Mouse (Mus musculus) neural tube, embryonic 11.5 days (tissue): ENCODE results near the gene Kcnq1. TPM values are rescaled to one million over a fixed set of nuclear protein-coding genes. Genes with fewer than 3 reads are reported as not detected.

Experiments used
- ATAC-seq: fragments of 200-750 bp; cut with Nextera tagmentation; 2 replicates; pipeline ENCODE4 v1.8.0; 2017; ENCODE audit warnings: moderate number of reproducible peaks, mild to moderate bottlenecking, moderate TSS enrichment, moderate library complexity; ENCODE audit not compliant: insufficient read depth, low FRiP score, low TSS enrichment
- DNase-seq: peaks from one replicate; pipeline ENCODE4 v3.0.0-alpha.2; 2015; ENCODE audit warnings: low spot score
- H3K27ac ChIP-seq: fragments of 300-500 bp; sonication (generic); 2 replicates; pipeline ENCODE4 v1.5.1; 2014; ENCODE audit warnings: low read depth, mild to moderate bottlenecking, low read length
- H3K27me3 ChIP-seq: fragments of 300-500 bp; sonication (generic); 2 replicates; pipeline ENCODE4 v1.6.1; 2014; ENCODE audit warnings: mild to moderate bottlenecking, low read length, mixed read lengths; ENCODE audit not compliant: control insufficient read depth, insufficient read depth
- H3K36me3 ChIP-seq: fragments of 300-500 bp; sonication (generic); 2 replicates; pipeline ENCODE4 v1.6.1; 2014; ENCODE audit warnings: mild to moderate bottlenecking, low read length, moderate library complexity, mixed read lengths; ENCODE audit not compliant: control insufficient read depth, insufficient read depth
- H3K4me1 ChIP-seq: fragments of 300-500 bp; sonication (generic); 2 replicates; pipeline ENCODE4 v1.6.1; 2014; ENCODE audit warnings: low read length, mixed read lengths; ENCODE audit not compliant: control insufficient read depth, insufficient read depth
- H3K4me2 ChIP-seq: fragments of 300-500 bp; sonication (generic); 2 replicates; pipeline ENCODE4 v1.6.1; 2014; ENCODE audit warnings: low read depth, mild to moderate bottlenecking, moderate library complexity
- H3K4me3 ChIP-seq: fragments of 300-500 bp; sonication (generic); 2 replicates; pipeline ENCODE4 v1.5.1; 2014; ENCODE audit warnings: low read depth, low read length
- H3K9ac ChIP-seq: fragments of 300-500 bp; sonication (generic); 2 replicates; pipeline ENCODE4 v1.6.1; 2014; ENCODE audit warnings: mild to moderate bottlenecking, low read length
- H3K9me3 ChIP-seq: fragments of 300-500 bp; sonication (generic); 2 replicates; pipeline ENCODE4 v1.6.1; 2016; ENCODE audit warnings: low read length; ENCODE audit not compliant: control insufficient read depth
- WGBS: fragments of 180-500 bp; shearing (Covaris S2); extraction: QIAGEN DNeasy Blood & Tissue Kit; methylation state at CpG from one replicate; pipeline ENCODE4 v1.1.7; 2014; 5-methylcytosine and 5-hydroxymethylcytosine counted together
- polyA plus RNA-seq: library from polyadenylated mRNA; unstranded; fragments of >200 nt; fragmentation: Nextera tagmentation; extraction: Ambion mirVana; gene quantifications from 2 replicates; pipeline ENCODE4 v1.2.1, GENCODE M21; 2014

The Kcnq1 gene
- polyA plus RNA-seq, 1 experiment from 2014 or later = 1.7 TPM

GRCm38 (mm10) chr7:143188589-143188988, 82.4 kb downstream of the Kcnq1 start:
- no peak for ATAC-seq
- WGBS = 83% methylated on average over 2 of the region's 2 CpGs

GRCm38 (mm10) chr7:143189965-143190722, 84.0 kb downstream of the Kcnq1 start:
- H3K27ac ChIP-seq = no peak overlapping the region
- DNase-seq (no peak), ATAC-seq (no peak)

More at GRCm38 (mm10) chr7:143188589-143188988, 82.4 kb downstream of the Kcnq1 start:
- Histone ChIP-seq H3K4me3 (no peak overlapping the region), H3K36me3 (no peaks in the 10 kb centered on the region), H3K9ac (no peak overlapping the region), H3K4me1 (no peaks in the 10 kb centered on the region), H3K9me3 (no peaks in the 10 kb centered on the region), H3K27ac (no peak overlapping the region), H3K27me3 (no peaks in the 10 kb centered on the region), H3K4me2 (no peak overlapping the region)
- DNase-seq = no peak

GRCm38 (mm10) chr7:143190911-143191310, 84.7 kb downstream of the Kcnq1 start:
- Histone ChIP-seq H3K27me3 (no peaks in the 10 kb centered on the region), H3K27ac (no peak overlapping the region), H3K36me3 (no peaks in the 10 kb centered on the region), H3K4me1 (no peaks in the 10 kb centered on the region), H3K9me3 (no peaks in the 10 kb centered on the region), H3K4me3 (no peak overlapping the region), H3K4me2 (no peak overlapping the region), H3K9ac (no peak overlapping the region)
- ATAC-seq = no peak
- WGBS = 87% methylated on average over 5 of the region's 5 CpGs
- DNase-seq = no peak

More at GRCm38 (mm10) chr7:143189965-143190722, 84.0 kb downstream of the Kcnq1 start:
- Histone ChIP-seq H3K4me2 (no peak overlapping the region), H3K9ac (no peak overlapping the region), H3K36me3 (no peaks in the 10 kb centered on the region), H3K27me3 (no peaks in the 10 kb centered on the region), H3K4me3 (no peak overlapping the region), H3K9me3 (no peaks in the 10 kb centered on the region), H3K4me1 (no peaks in the 10 kb centered on the region)
- WGBS = 93% methylated on average over 3 of the region's 3 CpGs

GRCm38 (mm10) chr7:143192392-143192791, 86.2 kb downstream of the Kcnq1 start:
- no peak overlapping the region for H3K4me2 ChIP-seq
- no peak overlapping the region for H3K4me3 ChIP-seq
- no peaks in the 10 kb centered on the region for H3K27me3 ChIP-seq
- no peaks in the 10 kb centered on the region for H3K9me3 ChIP-seq
- no peak overlapping the region for H3K27ac ChIP-seq
- no peak for ATAC-seq
- no peak for DNase-seq
- 84% methylated on average over 7 of the region's 7 CpGs for WGBS
- no peak overlapping the region for H3K9ac ChIP-seq
- H3K36me3 ChIP-seq = no peaks in the 10 kb centered on the region
- H3K4me1 ChIP-seq = no peaks in the 10 kb centered on the region

GRCm38 (mm10) chr7:143194064-143194463, 87.9 kb downstream of the Kcnq1 start:
- no peak for ATAC-seq
- H3K27me3 ChIP-seq = no peaks in the 10 kb centered on the region
- no peaks in the 10 kb centered on the region for H3K4me1 ChIP-seq
- no peak overlapping the region for H3K9ac ChIP-seq
- H3K4me2 ChIP-seq = no peak overlapping the region
- DNase-seq = no peak
- WGBS = 85% methylated on average over 7 of the region's 7 CpGs
- no peaks in the 10 kb centered on the region for H3K36me3 ChIP-seq
- no peak overlapping the region for H3K27ac ChIP-seq
- no peaks in the 10 kb centered on the region for H3K9me3 ChIP-seq
- no peak overlapping the region for H3K4me3 ChIP-seq

- no peaks in the 10 kb centered on the region for H3K36me3 ChIP-seq
- H3K4me2 ChIP-seq = no peak overlapping the region
- H3K9ac ChIP-seq = peak overlapping the region; percentile 29
- DNase-seq = peak; percentile 35
- WGBS = 50% methylated on average over 15 of the region's 15 CpGs
- ATAC-seq = peak; percentile 41; the same call in 1 of the 2 replicates
- no peak overlapping the region for H3K27ac ChIP-seq
- no peak overlapping the region for H3K4me3 ChIP-seq
- H3K27me3 ChIP-seq = no peaks in the 10 kb centered on the region
- H3K4me1 ChIP-seq = no peaks in the 10 kb centered on the region
- no peaks in the 10 kb centered on the region for H3K9me3 ChIP-seq
These were observed 91.8 kb downstream of the Kcnq1 start for GRCm38 (mm10) chr7:143197951-143198440.

GRCm38 (mm10) chr7:143198443-143198842, 92.3 kb downstream of the Kcnq1 start:
- no peaks in the 10 kb centered on the region for H3K27me3 ChIP-seq
- ATAC-seq = no peak
- WGBS = 63% methylated on average over 7 of the region's 7 CpGs
- H3K4me1 ChIP-seq = no peaks in the 10 kb centered on the region
- no peak overlapping the region for H3K27ac ChIP-seq
- no peaks in the 10 kb centered on the region for H3K9me3 ChIP-seq
- no peaks in the 10 kb centered on the region for H3K36me3 ChIP-seq
- peak overlapping the region; percentile 29 for H3K9ac ChIP-seq
- DNase-seq = no peak
- H3K4me2 ChIP-seq = no peak overlapping the region
- no peak overlapping the region for H3K4me3 ChIP-seq

GRCm38 (mm10) chr7:143201255-143201654, 95.1 kb downstream of the Kcnq1 start:
- Histone ChIP-seq H3K9ac (no peak overlapping the region), H3K27me3 (no peaks in the 10 kb centered on the region), H3K27ac (no peak overlapping the region), H3K36me3 (no peaks in the 10 kb centered on the region), H3K9me3 (no peaks in the 10 kb centered on the region), H3K4me2 (no peak overlapping the region), H3K4me1 (no peaks in the 10 kb centered on the region), H3K4me3 (no peak overlapping the region)
- ATAC-seq (no peak), DNase-seq (no peak)
- 93% methylated on average over 2 of the region's 2 CpGs for WGBS

- Histone ChIP-seq H3K36me3 (no peaks in the 10 kb centered on the region), H3K27me3 (no peaks in the 10 kb centered on the region), H3K9me3 (no peaks in the 10 kb centered on the region), H3K4me1 (no peaks in the 10 kb centered on the region), H3K27ac (no peak overlapping the region), H3K9ac (no peak overlapping the region), H3K4me2 (no peak overlapping the region), H3K4me3 (no peak overlapping the region)
- no peak for DNase-seq
- ATAC-seq = no peak
- 96% methylated on average over 6 of the region's 6 CpGs for WGBS
These were observed 97.7 kb downstream of the Kcnq1 start for GRCm38 (mm10) chr7:143203897-143204296.
